Mouse (Mus musculus): ENCODE data around the gene Fgd6. TPM values are rescaled to one million over a fixed set of nuclear protein-coding genes. Genes with fewer than 3 reads are reported as not detected.

Gene Fgd6
- polyA plus RNA-seq, 1 experiment from 2014 or later, result 2.2 TPM

- H3K9me3 ChIP-seq (ENCODE audit: control insufficient read depth), result no peaks in the 10 kb centered on the region
- H3K36me3 ChIP-seq (ENCODE audit: control insufficient read depth, insufficient read depth), result 0 out of 2 replicates have a peak, but pooled peaks cover 6% of the 10 kb centered on the region
- whole genome bisulfite sequencing, result 76% methylated on average over 3 of the region's 3 CpGs
- no peaks in the 10 kb centered on the region for H3K27me3 ChIP-seq (replicated peaks; ENCODE audit: control insufficient read depth, insufficient read depth, low read length)
- ATAC-seq, result no peak
- H3K4me3 ChIP-seq (ENCODE audit: low read depth, low read length), result no peak overlapping the region
- no peak overlapping the region for H3K4me2 ChIP-seq (replicated peaks; ENCODE audit: low read depth)
- H3K9ac ChIP-seq (ENCODE audit: low read depth, low read length), result no peak overlapping the region
- H3K4me1 ChIP-seq (replicated peaks; ENCODE audit: control insufficient read depth, insufficient read depth, low read length), result no peaks in the 10 kb centered on the region
- no peak overlapping the region for H3K27ac ChIP-seq (ENCODE audit: low read depth, low read length)
- TF ChIP-seq CTCF (IDR thresholded peaks at IDR 0.05; ENCODE audit: low read depth), result no peak
Measured at GRCm38 (mm10) chr10:94009991-94010679, 25.7 kb upstream of the Fgd6 start.

- WGBS, result 35% methylated on average over 2 of the region's 2 CpGs
- Histone ChIP-seq H3K4me1 (replicated peaks; ENCODE audit: control insufficient read depth, insufficient read depth, low read length) (no peaks in the 10 kb centered on the region), H3K27me3 (replicated peaks; ENCODE audit: control insufficient read depth, insufficient read depth, low read length) (no peaks in the 10 kb centered on the region), H3K4me2 (replicated peaks; ENCODE audit: low read depth) (no peak overlapping the region), H3K9ac (ENCODE audit: low read depth, low read length) (no peak overlapping the region), H3K36me3 (ENCODE audit: control insufficient read depth, insufficient read depth) (0 out of 2 replicates have a peak, but pooled peaks cover 4% of the 10 kb centered on the region), H3K4me3 (ENCODE audit: low read depth, low read length) (no peak overlapping the region), H3K9me3 (ENCODE audit: control insufficient read depth) (no peaks in the 10 kb centered on the region), H3K27ac (ENCODE audit: low read depth, low read length) (no peak overlapping the region)
- ATAC-seq, result no peak
- no peak for TF ChIP-seq CTCF (IDR thresholded peaks at IDR 0.05; ENCODE audit: low read depth)
Measured at GRCm38 (mm10) chr10:94011024-94011423, 24.8 kb upstream of the Fgd6 start.

GRCm38 (mm10) chr10:94013196-94013595, 22.6 kb upstream of the Fgd6 start:
- H3K9me3 ChIP-seq (ENCODE audit: control insufficient read depth), result no peaks in the 10 kb centered on the region

GRCm38 (mm10) chr10:94014200-94014599, 21.6 kb upstream of the Fgd6 start:
- TF ChIP-seq CTCF (IDR thresholded peaks at IDR 0.05; ENCODE audit: low read depth), result no peak
- Histone ChIP-seq H3K9ac (ENCODE audit: low read depth, low read length) (no peak overlapping the region), H3K4me1 (replicated peaks; ENCODE audit: control insufficient read depth, insufficient read depth, low read length) (no peaks in the 10 kb centered on the region), H3K36me3 (ENCODE audit: control insufficient read depth, insufficient read depth) (no peaks in the 10 kb centered on the region), H3K9me3 (ENCODE audit: control insufficient read depth) (no peaks in the 10 kb centered on the region), H3K27ac (ENCODE audit: low read depth, low read length) (no peak overlapping the region), H3K4me2 (replicated peaks; ENCODE audit: low read depth) (no peak overlapping the region), H3K4me3 (ENCODE audit: low read depth, low read length) (no peak overlapping the region), H3K27me3 (replicated peaks; ENCODE audit: control insufficient read depth, insufficient read depth, low read length) (no peaks in the 10 kb centered on the region)
- 66% methylated on average over 4 of the region's 4 CpGs for WGBS
- ATAC-seq, result no peak

More at GRCm38 (mm10) chr10:94013196-94013595, 22.6 kb upstream of the Fgd6 start:
- peak; percentile 84 for TF ChIP-seq CTCF (IDR thresholded peaks at IDR 0.05; ENCODE audit: low read depth)
- no peak overlapping the region for H3K27ac ChIP-seq (ENCODE audit: low read depth, low read length)
- H3K27me3 ChIP-seq (replicated peaks; ENCODE audit: control insufficient read depth, insufficient read depth, low read length), result no peaks in the 10 kb centered on the region
- 60% methylated on average over 3 of the region's 3 CpGs for WGBS
- no peak overlapping the region for H3K4me3 ChIP-seq (ENCODE audit: low read depth, low read length)
- no peak overlapping the region for H3K9ac ChIP-seq (ENCODE audit: low read depth, low read length)
- no peak for ATAC-seq
- H3K4me1 ChIP-seq (replicated peaks; ENCODE audit: control insufficient read depth, insufficient read depth, low read length), result no peaks in the 10 kb centered on the region
- no peaks in the 10 kb centered on the region for H3K36me3 ChIP-seq (ENCODE audit: control insufficient read depth, insufficient read depth)
- H3K4me2 ChIP-seq (replicated peaks; ENCODE audit: low read depth), result no peak overlapping the region

GRCm38 (mm10) chr10:94017455-94017854, 18.3 kb upstream of the Fgd6 start:
- no peak overlapping the region for H3K4me3 ChIP-seq (ENCODE audit: low read depth, low read length)

GRCm38 (mm10) chr10:94020587-94020986, 15.2 kb upstream of the Fgd6 start:
- no peak for TF ChIP-seq CTCF (IDR thresholded peaks at IDR 0.05; ENCODE audit: low read depth)
- H3K4me3 ChIP-seq (ENCODE audit: low read depth, low read length), result no peak overlapping the region
- 55% methylated on average over 5 of the region's 5 CpGs for WGBS
- H3K4me2 ChIP-seq (replicated peaks; ENCODE audit: low read depth), result no peak overlapping the region
- H3K9me3 ChIP-seq (ENCODE audit: control insufficient read depth), result no peaks in the 10 kb centered on the region
- H3K36me3 ChIP-seq (ENCODE audit: control insufficient read depth, insufficient read depth), result no peaks in the 10 kb centered on the region
- no peaks in the 10 kb centered on the region for H3K4me1 ChIP-seq (replicated peaks; ENCODE audit: control insufficient read depth, insufficient read depth, low read length)
- peak; percentile 41; the same call in 1 of the 2 replicates for ATAC-seq
- no peak overlapping the region for H3K9ac ChIP-seq (ENCODE audit: low read depth, low read length)
- H3K27ac ChIP-seq (ENCODE audit: low read depth, low read length), result no peak overlapping the region
- H3K27me3 ChIP-seq (replicated peaks; ENCODE audit: control insufficient read depth, insufficient read depth, low read length), result no peaks in the 10 kb centered on the region

More at GRCm38 (mm10) chr10:94017455-94017854, 18.3 kb upstream of the Fgd6 start:
- Histone ChIP-seq H3K27me3 (replicated peaks; ENCODE audit: control insufficient read depth, insufficient read depth, low read length) (no peaks in the 10 kb centered on the region), H3K4me2 (replicated peaks; ENCODE audit: low read depth) (no peak overlapping the region), H3K36me3 (ENCODE audit: control insufficient read depth, insufficient read depth) (no peaks in the 10 kb centered on the region), H3K9ac (ENCODE audit: low read depth, low read length) (no peak overlapping the region), H3K9me3 (ENCODE audit: control insufficient read depth) (no peaks in the 10 kb centered on the region), H3K4me1 (replicated peaks; ENCODE audit: control insufficient read depth, insufficient read depth, low read length) (no peaks in the 10 kb centered on the region), H3K27ac (ENCODE audit: low read depth, low read length) (no peak overlapping the region)
- no peak for ATAC-seq
- no peak for TF ChIP-seq CTCF (IDR thresholded peaks at IDR 0.05; ENCODE audit: low read depth)
- 88% methylated on average over 8 of the region's 8 CpGs for WGBS

All from intestine, postnatal 0 days (tissue).